Mouse (Mus musculus): Measurements from ENCODE around the gene Prepl. TPM values are rescaled to one million over a fixed set of nuclear protein-coding genes. Genes with fewer than 3 reads are reported as not detected.

Prepl gene
- 12.8 and 19.8 TPM in 2 replicates for polyA plus RNA-seq (2012; rRNA removed; ENCODE audit: low replicate concordance)

DNA sequence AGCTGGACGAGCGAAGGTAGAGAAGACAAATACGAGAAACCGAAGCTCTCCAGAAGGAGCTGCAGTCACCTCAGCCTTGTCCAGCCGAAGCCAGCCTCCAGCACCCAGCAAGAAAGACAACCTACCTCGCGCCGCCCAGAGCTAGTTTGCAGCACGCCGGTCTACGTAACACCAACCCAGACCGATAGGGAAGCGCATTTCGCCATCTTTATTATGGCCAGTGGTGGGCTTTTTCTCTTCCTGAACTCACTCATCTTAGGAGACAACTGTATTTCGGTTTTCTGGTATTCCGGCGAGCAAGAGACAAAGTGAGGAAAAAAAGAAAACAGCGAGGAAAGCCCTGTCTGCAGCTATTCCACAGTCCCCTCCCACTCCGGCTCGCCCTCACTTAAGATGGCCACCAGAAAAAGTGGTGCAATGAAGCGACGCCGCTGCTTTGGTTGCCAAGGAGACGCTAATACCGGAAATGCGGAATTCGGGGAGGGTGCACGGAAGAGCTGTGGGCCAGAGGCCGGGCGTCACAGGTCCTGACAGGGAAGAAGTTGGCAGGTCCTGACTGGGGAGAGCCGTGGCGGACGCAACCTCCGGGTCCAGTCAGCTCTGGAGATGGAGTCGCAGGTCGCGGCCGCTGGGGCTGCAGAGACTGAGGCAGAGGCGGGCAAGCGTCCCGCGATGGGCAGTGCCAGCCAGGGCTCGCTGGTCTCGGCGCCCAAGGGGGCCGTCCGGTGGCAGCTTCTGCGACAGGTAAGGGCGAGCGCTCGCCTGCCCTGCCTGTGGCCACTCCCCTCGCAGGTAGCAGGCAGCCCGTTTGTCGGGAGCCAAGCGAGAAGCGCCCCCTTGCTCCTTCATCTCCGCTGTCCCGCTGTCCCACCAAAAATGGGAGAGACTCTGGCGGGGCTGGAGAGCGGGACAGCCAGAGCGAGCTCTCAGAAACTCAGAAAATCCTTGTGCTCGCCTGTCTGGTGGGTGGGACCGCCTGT is at the start of gene Prepl, which contains the start of gene Camkmt:
TSS of gene Prepl (minus strand) at position 122 of the 980 bp plus-strand sequence.
TSS of gene Camkmt (plus strand) at position 433 of the 980 bp plus-strand sequence.

DNA sequence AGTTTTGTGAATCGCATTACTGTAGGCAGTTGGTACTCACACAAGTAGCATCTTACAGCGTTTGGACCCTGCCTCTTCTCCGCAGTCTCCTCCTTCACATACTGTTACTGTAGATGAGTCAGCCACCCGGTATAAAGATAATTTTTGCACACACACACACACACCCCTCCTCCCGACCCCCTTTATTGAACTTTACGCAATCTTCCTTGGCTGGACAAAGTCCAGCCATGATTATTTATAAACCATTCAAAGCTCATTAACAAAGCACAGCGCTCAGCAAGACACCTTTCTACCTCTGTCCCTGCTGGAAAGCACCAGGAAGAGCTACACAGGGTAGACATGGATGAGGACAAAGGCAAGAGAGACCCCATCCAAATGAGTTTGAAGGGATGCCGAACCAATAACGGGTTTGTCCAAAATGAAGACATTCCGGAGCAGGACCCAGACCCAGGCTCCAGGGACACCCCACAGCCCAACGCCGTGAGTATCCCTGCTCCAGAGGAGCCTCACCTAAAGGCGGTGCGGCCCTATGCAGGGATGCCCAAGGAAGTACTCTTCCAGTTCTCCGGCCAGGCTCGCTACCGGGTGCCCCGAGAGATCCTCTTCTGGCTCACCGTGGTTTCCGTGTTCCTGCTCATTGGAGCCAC is 61.8 kb downstream of the Prepl start, which contains the start of gene Slc3a1:
TSS of gene Slc3a1 (plus strand) at position 284 of the 647 bp plus-strand sequence.

Other genes starting within 250 kb of the Prepl start
- 34.0 and 34.3 TPM in 2 replicates for gene Ppm1b, start 133.5 kb downstream of the Prepl start, polyA plus RNA-seq (2012; rRNA removed; ENCODE audit: low replicate concordance)
- 0.19 and 0.22 TPM in 2 replicates for gene Slc3a1, start 61.9 kb downstream of the Prepl start, polyA plus RNA-seq (2012; rRNA removed; ENCODE audit: low replicate concordance)
- 2.3 and 2.4 TPM in 2 replicates for gene Camkmt, start 311 bp upstream of the Prepl start, polyA plus RNA-seq (2012; rRNA removed; ENCODE audit: low replicate concordance)